Comparison of ENCODE assay signal across 7 mouse cellular contexts in the genomic region with DNA sequence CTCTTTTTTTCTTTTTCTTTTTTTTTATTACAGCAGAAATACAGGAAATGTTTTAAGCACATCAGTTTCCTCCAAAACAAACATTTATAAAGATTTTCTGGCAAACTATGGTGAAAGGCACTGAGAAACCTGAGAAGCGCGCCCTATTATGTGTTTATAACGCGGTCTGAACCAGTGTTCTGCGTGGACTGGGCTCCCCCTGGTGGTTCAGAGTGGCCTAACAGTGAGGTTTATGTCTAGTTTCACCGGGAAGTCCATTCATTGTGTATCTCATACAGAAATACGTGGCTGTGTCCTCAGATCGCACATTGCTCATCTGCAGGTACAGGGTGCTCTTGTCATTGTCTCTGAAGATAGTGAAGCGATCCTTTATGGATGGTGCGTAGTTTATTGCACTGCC.
DNase-seq lines count a peak whose midpoint lies in the region; ATAC-seq and TF ChIP-seq lines count a peak whose summit lies in the region.
"Not testable (repeated sequence)": the region's sequence is repeated elsewhere in the genome, so short reads cannot be mapped to it uniquely, and the experiment has no call there.

No protein-coding gene starts in this region.

- intact Hi-C loops in gastrocnemius, adult 2 months (cut with DNase I) = not testable (repeated sequence)

- H3K27me3 ChIP-seq in intestine, embryonic 16.5 days (replicated peaks; ENCODE audit: control insufficient read depth, insufficient read depth, low read length) = not testable (repeated sequence)

- not testable (repeated sequence) for H3K4me1 ChIP-seq in intestine, embryonic 16.5 days (ENCODE audit: control insufficient read depth, insufficient read depth, low read length)

- not testable (repeated sequence) for H3K9ac ChIP-seq in intestine, embryonic 16.5 days (ENCODE audit: low read depth, low read length)

- H3K4me3 ChIP-seq in gastrocnemius, adult 2 months; intestine, embryonic 16.5 days (ENCODE audit: low read length): not testable (repeated sequence)

- H3K27ac ChIP-seq in gastrocnemius, adult 2 months; intestine, embryonic 16.5 days (ENCODE audit: low read length): not testable (repeated sequence)

- H3K4me2 ChIP-seq in intestine, embryonic 16.5 days (ENCODE audit: low read depth, low read length) = not testable (repeated sequence)

- TF ChIP-seq CTCF in gastrocnemius, adult 2 months (IDR thresholded peaks at IDR 0.05) = peak; percentile 62

- H3K36me3 ChIP-seq in intestine, embryonic 16.5 days (ENCODE audit: control insufficient read depth, insufficient read depth, low read length) = not testable (repeated sequence)

- H3K9me3 ChIP-seq in intestine, embryonic 16.5 days (ENCODE audit: control insufficient read depth, low read length) = not testable (repeated sequence)

- peak; percentile 81 to 82 for DNase-seq in cerebellum, postnatal 10 days
- DNase-seq in gastrocnemius, adult 2 months = peak; percentile 45
- peak; percentile 45 to 61 for DNase-seq in left cerebral cortex, adult 8-10 months (ENCODE audit: low spot score in 2 of 2)
- DNase-seq in spleen, postnatal 14 days (ENCODE audit: low spot score in 2 of 2) = peak; percentile 61 to 78

- 30% methylated on average over 10 of the region's 10 CpGs for WGBS in intestine, embryonic 16.5 days

- peak; percentile 85 for ATAC-seq in activated CD4-positive, CD25-positive, alpha-beta regulatory T cell, adult 4 months
- peak; percentile 71 for ATAC-seq in intestine, embryonic 16.5 days
- peak; percentile 98 for ATAC-seq in megakaryocyte-erythroid progenitor cell, adult 5-6 weeks (replicated peaks; ENCODE audit: low FRiP score, low TSS enrichment, poor library complexity, severe bottlenecking)
